Mouse (Mus musculus) c-Kit-positive CD71-positive TER-119-positive erythroid progenitor cells, embryonic 14.5 days (primary cell): ENCODE measurements at regions not wholly inside any gene's neighbourhood (a gene's known extent, or its start where the extent isn't known, plus 50 kb on each side); places are given as distances from the start of the nearest gene placed in this dataset.
A peak's percentile ranks its signal among the peaks of the same experiment; 100 is the strongest.

Source experiments
- DNase-seq: peaks from one replicate; pipeline ENCODE4 v3.0.0-alpha.2; 2013; ENCODE audit warnings: low spot score

- DNase-seq: no peak
Measured at GRCm38 (mm10) chr2:147926861-147927260, 119.9 kb downstream of the Foxa2 start.

GRCm38 (mm10) chr2:147907341-147907740 lies 139.4 kb downstream of the Foxa2 start:
- no peak for DNase-seq

- DNase-seq: no peak
Measured at GRCm38 (mm10) chr2:147905759-147906740, 140.7 kb downstream of the Foxa2 start.

- DNase-seq: no peak
Measured at GRCm38 (mm10) chr2:147905118-147905517, 141.7 kb downstream of the Foxa2 start.

- DNase-seq: no peak
Measured at GRCm38 (mm10) chr2:147899236-147899635, 147.5 kb downstream of the Foxa2 start.

GRCm38 (mm10) chr2:147895691-147896090 lies 151.1 kb downstream of the Foxa2 start:
- DNase-seq: peak; percentile 13

GRCm38 (mm10) chr2:147894213-147894612 lies 152.6 kb downstream of the Foxa2 start:
- no peak for DNase-seq

- no peak for DNase-seq
Measured at GRCm38 (mm10) chr2:147886191-147886590, 160.6 kb downstream of the Foxa2 start.

- no peak for DNase-seq
Measured at GRCm38 (mm10) chr2:147877907-147878306, 168.9 kb downstream of the Foxa2 start.

GRCm38 (mm10) chr2:147877543-147877904 lies 169.2 kb downstream of the Foxa2 start:
- DNase-seq: no peak

- no peak for DNase-seq
Measured at GRCm38 (mm10) chr2:147876708-147877542, 169.8 kb downstream of the Foxa2 start.

GRCm38 (mm10) chr2:147872972-147873371 lies 173.8 kb downstream of the Foxa2 start:
- no peak for DNase-seq

GRCm38 (mm10) chr2:147851186-147851802 lies 195.5 kb downstream of the Foxa2 start:
- DNase-seq: no peak

- no peak for DNase-seq
Measured at GRCm38 (mm10) chr2:147846968-147847749, 199.6 kb downstream of the Foxa2 start.

GRCm38 (mm10) chr2:147845256-147845655 lies 201.5 kb downstream of the Foxa2 start:
- no peak for DNase-seq

GRCm38 (mm10) chr2:147840936-147841335 lies 205.8 kb downstream of the Foxa2 start:
- no peak for DNase-seq

- DNase-seq: no peak
Measured at GRCm38 (mm10) chr2:147838613-147839012, 208.2 kb downstream of the Foxa2 start.

GRCm38 (mm10) chr2:147830551-147830950 lies 216.2 kb downstream of the Foxa2 start:
- no peak for DNase-seq

GRCm38 (mm10) chr2:147816951-147817350 lies 229.8 kb downstream of the Foxa2 start:
- DNase-seq: no peak

GRCm38 (mm10) chr2:147814231-147814630 lies 232.5 kb downstream of the Foxa2 start:
- DNase-seq: no peak

GRCm38 (mm10) chr2:147813516-147813915 lies 233.3 kb downstream of the Foxa2 start:
- no peak for DNase-seq
